Mouse (Mus musculus) ES-Bruce4 (cell line): ENCODE data around the gene Kcnc3.

ENCODE experiments used
- CTCF ChIP-seq: IDR thresholded peaks from one replicate; pipeline ENCODE4 v1.8.1; 2011; ENCODE audit warnings: low read depth, low read length
- EP300 ChIP-seq: IDR thresholded peaks from 2 replicates; pipeline ENCODE4 v1.6.1; 2011; ENCODE audit warnings: low read depth, low read length; ENCODE audit not compliant: insufficient read depth
- POLR2A ChIP-seq: IDR thresholded peaks from one replicate; pipeline ENCODE4 v1.8.1; 2011; ENCODE audit warnings: low read length; ENCODE audit not compliant: insufficient read depth

GRCm38 (mm10) chr7:44626966-44627365, 36.5 kb downstream of the Kcnc3 start:
- no peak for TF ChIP-seq EP300
- no peak for TF ChIP-seq POLR2A
- TF ChIP-seq CTCF = no peak
